ENCODE assay signal across 11 mouse cellular contexts in the genomic region with DNA sequence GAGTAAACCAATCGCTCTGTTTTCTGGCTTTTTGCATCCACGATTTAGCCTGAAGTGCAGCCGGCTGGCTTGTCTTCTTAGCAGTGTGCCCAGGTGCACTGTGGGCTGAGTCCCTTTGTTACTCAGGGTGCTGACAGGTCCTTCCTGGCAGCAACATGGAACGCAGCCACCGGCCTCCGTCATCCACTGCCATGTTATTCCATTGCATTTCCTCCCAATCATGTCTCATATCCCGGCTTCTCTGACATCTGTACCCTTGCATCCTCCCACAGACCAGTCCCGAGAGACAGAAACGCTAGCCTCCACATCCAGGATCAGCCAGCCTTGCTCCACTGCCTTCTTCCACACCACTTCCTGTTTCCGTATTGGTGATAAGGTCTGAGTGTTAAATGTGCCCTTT.
DNase-seq lines count a peak whose midpoint lies in the region; ATAC-seq and TF ChIP-seq lines count a peak whose summit lies in the region.
"Had no signal": no experiment of that assay in that cellular context is flagged by ENCODE, and none has a peak within 500 bp of the region (broad histone marks: within the 10 kb centered on the region; RNA-seq: fewer than 3 reads in every experiment).

No protein-coding gene starts in this region.

- no peak overlapping the region for H3K27ac ChIP-seq in midbrain, embryonic 14.5 days (replicated peaks; ENCODE audit: low read depth, low read length)
- H3K27ac ChIP-seq in midbrain, postnatal 0 days (ENCODE audit: low read depth, low read length), result no peak overlapping the region
- peak overlapping the region; percentile 89 for H3K27ac ChIP-seq in embryonic facial prominence, embryonic 12.5 days
- H3K27ac ChIP-seq in limb, embryonic 13.5 days, result peak overlapping the region; percentile 78
- H3K27ac ChIP-seq: macrophage had no signal

- DNase-seq in midbrain, embryonic 14.5 days, result peak; percentile 19
- DNase-seq in midbrain, postnatal 0 days (ENCODE audit: low spot score), result no peak
- peak; percentile 28 to 48 for DNase-seq in heart, postnatal 14 days
- DNase-seq in cerebellum, adult 18-20 months, result no peak
- DNase-seq in right cerebral cortex, postnatal 14 days, result no peak
- DNase-seq in urinary bladder, postnatal 25 days (ENCODE audit: low spot score), result no peak
- DNase-seq: cerebellum, adult 9-10 months; right cerebral cortex, adult 18-20 months had no signal

- H3K4me1 ChIP-seq in midbrain, embryonic 14.5 days (ENCODE audit: control insufficient read depth, insufficient read depth, low read length), result no peaks in the 10 kb centered on the region
- H3K4me1 ChIP-seq in midbrain, postnatal 0 days (ENCODE audit: insufficient read depth, low read length), result no peaks in the 10 kb centered on the region
- H3K4me1 ChIP-seq in embryonic facial prominence, embryonic 12.5 days, result peaks cover 22% of the 10 kb centered on the region
- peaks cover 30% of the 10 kb centered on the region for H3K4me1 ChIP-seq in limb, embryonic 13.5 days

- H3K9ac ChIP-seq in midbrain, embryonic 14.5 days (replicated peaks; ENCODE audit: low read length), result no peak overlapping the region
- H3K9ac ChIP-seq in midbrain, postnatal 0 days (replicated peaks; ENCODE audit: low read length, poor library complexity, severe bottlenecking), result no peak overlapping the region
- H3K9ac ChIP-seq in embryonic facial prominence, embryonic 12.5 days, result no peak overlapping the region
- no peak overlapping the region for H3K9ac ChIP-seq in limb, embryonic 13.5 days

- no peak for ATAC-seq in midbrain, embryonic 14.5 days (ENCODE audit: low FRiP score, low TSS enrichment)
- ATAC-seq in midbrain, postnatal 0 days (ENCODE audit: low FRiP score), result no peak
- no peak for ATAC-seq in embryonic facial prominence, embryonic 12.5 days (ENCODE audit: insufficient number of reproducible peaks, insufficient read depth, low FRiP score, low TSS enrichment)
- no peak for ATAC-seq in limb, embryonic 13.5 days (ENCODE audit: low FRiP score, low read depth)

- WGBS in midbrain, embryonic 14.5 days, result 53% methylated on average over 10 of the region's 10 CpGs
- 55% methylated on average over 10 of the region's 10 CpGs for WGBS in midbrain, postnatal 0 days
- WGBS in embryonic facial prominence, embryonic 12.5 days, result 20% methylated on average over 10 of the region's 10 CpGs
- 48% methylated on average over 10 of the region's 10 CpGs for WGBS in limb, embryonic 13.5 days

- H3K36me3 ChIP-seq in midbrain, embryonic 14.5 days (ENCODE audit: control insufficient read depth, insufficient read depth, low read length), result no peaks in the 10 kb centered on the region
- H3K36me3 ChIP-seq in midbrain, postnatal 0 days (ENCODE audit: insufficient read depth, low read length), result no peaks in the 10 kb centered on the region
- no peaks in the 10 kb centered on the region for H3K36me3 ChIP-seq in embryonic facial prominence, embryonic 12.5 days
- H3K36me3 ChIP-seq in limb, embryonic 13.5 days, result no peaks in the 10 kb centered on the region

- no peak overlapping the region for H3K4me2 ChIP-seq in midbrain, embryonic 14.5 days (ENCODE audit: low read length)
- H3K4me2 ChIP-seq in midbrain, postnatal 0 days (ENCODE audit: low read depth, low read length, poor library complexity, severe bottlenecking), result no peak overlapping the region
- H3K4me2 ChIP-seq in embryonic facial prominence, embryonic 12.5 days (replicated peaks), result no peak overlapping the region
- H3K4me2 ChIP-seq in limb, embryonic 13.5 days (replicated peaks), result peak overlapping the region; percentile 11; the same call in 1 of the 2 replicates

- intact Hi-C loops in heart, postnatal 14 days (cut with DNase I), result no loop called here

- H3K9me3 ChIP-seq in midbrain, embryonic 14.5 days (ENCODE audit: control insufficient read depth, low read length), result no peaks in the 10 kb centered on the region
- peaks cover 5% of the 10 kb centered on the region; the same call in 1 of the 2 replicates for H3K9me3 ChIP-seq in midbrain, postnatal 0 days (ENCODE audit: low read length)
- H3K9me3 ChIP-seq in embryonic facial prominence, embryonic 12.5 days, result no peaks in the 10 kb centered on the region
- H3K9me3 ChIP-seq in limb, embryonic 13.5 days, result peaks cover 6% of the 10 kb centered on the region

- TF ChIP-seq CTCF in midbrain, postnatal 0 days (IDR thresholded peaks at IDR 0.05), result no peak

- no peak overlapping the region for H3K4me3 ChIP-seq in midbrain, embryonic 14.5 days (replicated peaks; ENCODE audit: low read depth, low read length)
- no peak overlapping the region for H3K4me3 ChIP-seq in midbrain, postnatal 0 days (ENCODE audit: low read depth, low read length)
- no peak overlapping the region for H3K4me3 ChIP-seq in embryonic facial prominence, embryonic 12.5 days
- H3K4me3 ChIP-seq in limb, embryonic 13.5 days, result no peak overlapping the region

- H3K27me3 ChIP-seq in midbrain, embryonic 14.5 days (ENCODE audit: control insufficient read depth, insufficient read depth, low read length), result no peaks in the 10 kb centered on the region
- no peaks in the 10 kb centered on the region for H3K27me3 ChIP-seq in midbrain, postnatal 0 days (ENCODE audit: insufficient read depth, low read length)
- no peaks in the 10 kb centered on the region for H3K27me3 ChIP-seq in embryonic facial prominence, embryonic 12.5 days
- H3K27me3 ChIP-seq in limb, embryonic 13.5 days, result 0 out of 2 replicates have a peak, but pooled peaks cover 6% of the 10 kb centered on the region

Comparison
In these comparisons a context has a peak if more than half of its experiments do, and no peak if none do; other contexts are left out.
1. DNase-seq: peak in midbrain, embryonic 14.5 days (single experiment) and heart, postnatal 14 days (2 of 2); none in midbrain, postnatal 0 days (single experiment), cerebellum, adult 18-20 months (0 of 2), right cerebral cortex, postnatal 14 days (single experiment) and urinary bladder, postnatal 25 days (single experiment).
2. H3K27ac ChIP-seq: peak in embryonic facial prominence, embryonic 12.5 days (single experiment) and limb, embryonic 13.5 days (single experiment); none in midbrain, embryonic 14.5 days (single experiment) and midbrain, postnatal 0 days (single experiment).